Mouse (Mus musculus) spleen, adult 2 months (tissue): ENCODE data around the gene Hmgcs1.

ENCODE experiments used
- CTCF ChIP-seq: fragments of 200-500 bp; IDR thresholded peaks from 2 replicates; pipeline ENCODE4 v1.5.1; 2011; ENCODE audit warnings: mild to moderate bottlenecking, inconsistent platforms; ENCODE audit not compliant: insufficient read depth, insufficient read length, insufficient replicate concordance; ENCODE audit errors: extremely low read depth
- POLR2A ChIP-seq: fragments of 200-500 bp; IDR thresholded peaks from 2 replicates; pipeline ENCODE4 v1.6.1; 2011; ENCODE audit warnings: low read depth, low read length, inconsistent platforms

- TF ChIP-seq CTCF: no peak
- no peak for TF ChIP-seq POLR2A
Observed at GRCm38 (mm10) chr13:119654734-119655133, 35.4 kb upstream of the Hmgcs1 start.
